Mouse (Mus musculus): ENCODE data around the gene Atad3a. TPM values are rescaled to one million over a fixed set of nuclear protein-coding genes. Genes with fewer than 3 reads are reported as not detected.
A peak's percentile ranks its signal among the peaks of the same experiment; 100 is the strongest.

The Atad3a gene
- total and polyA plus RNA-seq, 2 experiments from 2014 or later: 99.3 to 128 TPM

- ATAC-seq (ENCODE audit: insufficient read depth, low read depth): no peak
- 86% methylated on average over 4 of the region's 4 CpGs for WGBS
These were observed 18.6 kb upstream of the Atad3a start for GRCm38 (mm10) chr4:155779498-155779897.

DNA sequence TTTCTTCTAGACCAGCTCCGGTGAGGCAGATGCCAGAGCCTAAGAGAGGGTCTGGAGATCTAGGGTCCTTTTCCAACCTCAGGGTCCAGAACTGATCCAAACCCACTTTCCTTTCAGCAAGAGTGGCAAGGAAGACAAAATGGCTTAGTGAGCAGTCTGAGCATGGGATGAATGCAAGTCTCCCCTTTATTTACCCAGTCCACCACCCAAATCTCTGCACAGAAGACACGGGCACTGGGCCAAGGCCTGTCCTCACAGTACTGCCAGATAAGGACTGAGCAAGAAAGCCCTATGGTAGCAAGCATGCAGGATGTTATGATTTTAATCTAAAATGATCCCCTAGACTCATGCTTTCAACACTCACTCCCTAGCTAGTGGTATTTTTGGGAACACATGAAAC is 16.9 kb upstream of the Atad3a start:
- H3K4me3 ChIP-seq (ENCODE audit: low read depth, low read length): no peak overlapping the region
- peak overlapping the region; percentile 58 for H3K27ac ChIP-seq (ENCODE audit: low read depth)
- no peak overlapping the region for H3K4me2 ChIP-seq (ENCODE audit: low read depth, low read length)
- no peaks in the 10 kb centered on the region for H3K36me3 ChIP-seq (replicated peaks; ENCODE audit: control insufficient read depth, insufficient read depth, low read length)
- no peaks in the 10 kb centered on the region; the same call in 1 of the 2 replicates for H3K27me3 ChIP-seq (ENCODE audit: control insufficient read depth, insufficient read depth, low read length)
- H3K4me1 ChIP-seq (ENCODE audit: control insufficient read depth, insufficient read depth): peaks cover 29% of the 10 kb centered on the region
- ATAC-seq (ENCODE audit: insufficient read depth, low read depth) (no peak), DNase-seq (ENCODE audit: low spot score) (no peak)
- no peak overlapping the region for H3K9ac ChIP-seq (replicated peaks; ENCODE audit: low read depth, low read length)
- 27% methylated on average over 2 of the region's 2 CpGs for WGBS
- no peak for TF ChIP-seq EP300 (IDR thresholded peaks at IDR 0.05; ENCODE audit: low read depth)
- no peak for TF ChIP-seq CTCF (IDR thresholded peaks at IDR 0.05; ENCODE audit: low read depth)
- H3K9me3 ChIP-seq (replicated peaks; ENCODE audit: control insufficient read depth, low read length): no peaks in the 10 kb centered on the region

More at GRCm38 (mm10) chr4:155779498-155779897, 18.6 kb upstream of the Atad3a start:
- H3K27ac ChIP-seq (ENCODE audit: low read depth): no peak overlapping the region
- no peak overlapping the region for H3K4me3 ChIP-seq (ENCODE audit: low read depth, low read length)
- peaks cover 34% of the 10 kb centered on the region for H3K4me1 ChIP-seq (ENCODE audit: control insufficient read depth, insufficient read depth)
- no peaks in the 10 kb centered on the region for H3K27me3 ChIP-seq (ENCODE audit: control insufficient read depth, insufficient read depth, low read length)
- DNase-seq (ENCODE audit: low spot score): no peak
- H3K36me3 ChIP-seq (replicated peaks; ENCODE audit: control insufficient read depth, insufficient read depth, low read length): no peaks in the 10 kb centered on the region
- no peaks in the 10 kb centered on the region for H3K9me3 ChIP-seq (replicated peaks; ENCODE audit: control insufficient read depth, low read length)
- no peak overlapping the region for H3K4me2 ChIP-seq (ENCODE audit: low read depth, low read length)
- TF ChIP-seq EP300 (IDR thresholded peaks at IDR 0.05; ENCODE audit: low read depth) (no peak), CTCF (IDR thresholded peaks at IDR 0.05; ENCODE audit: low read depth) (no peak)
- H3K9ac ChIP-seq (replicated peaks; ENCODE audit: low read depth, low read length): no peak overlapping the region

- Histone ChIP-seq H3K9ac (replicated peaks; ENCODE audit: low read depth, low read length) (no peak overlapping the region), H3K9me3 (replicated peaks; ENCODE audit: control insufficient read depth, low read length) (no peaks in the 10 kb centered on the region), H3K4me1 (ENCODE audit: control insufficient read depth, insufficient read depth) (peaks cover 29% of the 10 kb centered on the region), H3K4me3 (ENCODE audit: low read depth, low read length) (no peak overlapping the region), H3K27ac (ENCODE audit: low read depth) (peak overlapping the region; percentile 61), H3K4me2 (ENCODE audit: low read depth, low read length) (no peak overlapping the region), H3K27me3 (ENCODE audit: control insufficient read depth, insufficient read depth, low read length) (peaks cover 5% of the 10 kb centered on the region; the same call in 1 of the 2 replicates), H3K36me3 (replicated peaks; ENCODE audit: control insufficient read depth, insufficient read depth, low read length) (no peaks in the 10 kb centered on the region)
- 61% methylated on average over 2 of the region's 2 CpGs for WGBS
- DNase-seq (ENCODE audit: low spot score) (no peak), ATAC-seq (ENCODE audit: insufficient read depth, low read depth) (no peak)
- TF ChIP-seq EP300 (IDR thresholded peaks at IDR 0.05; ENCODE audit: low read depth) (no peak), CTCF (IDR thresholded peaks at IDR 0.05; ENCODE audit: low read depth) (no peak)
These were observed 15.9 kb upstream of the Atad3a start for GRCm38 (mm10) chr4:155776704-155777335.

DNA sequence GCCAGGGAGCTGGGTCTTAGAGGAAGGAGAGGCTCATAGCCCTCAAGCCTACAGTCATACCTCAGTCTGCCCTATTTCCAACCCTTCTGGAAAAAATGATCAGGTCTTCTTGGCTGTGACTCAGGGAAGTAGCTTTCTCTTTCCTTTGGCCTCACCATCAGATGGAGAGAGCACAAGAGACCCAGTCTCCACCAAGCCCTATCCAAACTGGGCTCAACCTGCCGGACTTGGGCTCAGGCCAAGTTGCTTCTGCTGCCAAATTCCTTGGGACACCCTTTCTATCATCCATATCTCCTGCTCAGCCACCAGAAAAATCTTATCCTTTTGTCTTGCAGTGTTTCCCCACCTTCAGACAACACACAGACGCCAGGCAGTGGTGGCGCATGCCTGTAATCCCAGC is 15.0 kb upstream of the Atad3a start:
- no peak overlapping the region for H3K4me2 ChIP-seq (ENCODE audit: low read depth, low read length)
- peaks cover 29% of the 10 kb centered on the region for H3K4me1 ChIP-seq (ENCODE audit: control insufficient read depth, insufficient read depth)
- no peak for ATAC-seq (ENCODE audit: insufficient read depth, low read depth)
- H3K9me3 ChIP-seq (replicated peaks; ENCODE audit: control insufficient read depth, low read length): no peaks in the 10 kb centered on the region
- TF ChIP-seq CTCF (IDR thresholded peaks at IDR 0.05; ENCODE audit: low read depth): no peak
- no peak for TF ChIP-seq EP300 (IDR thresholded peaks at IDR 0.05; ENCODE audit: low read depth)
- WGBS: 42% methylated on average over 3 of the region's 3 CpGs
- no peak overlapping the region for H3K9ac ChIP-seq (replicated peaks; ENCODE audit: low read depth, low read length)
- H3K27me3 ChIP-seq (ENCODE audit: control insufficient read depth, insufficient read depth, low read length): peaks cover 5% of the 10 kb centered on the region; the same call in 1 of the 2 replicates
- no peaks in the 10 kb centered on the region for H3K36me3 ChIP-seq (replicated peaks; ENCODE audit: control insufficient read depth, insufficient read depth, low read length)
- no peak for DNase-seq (ENCODE audit: low spot score)
- H3K27ac ChIP-seq (ENCODE audit: low read depth): peak overlapping the region; percentile 80
- no peak overlapping the region for H3K4me3 ChIP-seq (ENCODE audit: low read depth, low read length)

DNA sequence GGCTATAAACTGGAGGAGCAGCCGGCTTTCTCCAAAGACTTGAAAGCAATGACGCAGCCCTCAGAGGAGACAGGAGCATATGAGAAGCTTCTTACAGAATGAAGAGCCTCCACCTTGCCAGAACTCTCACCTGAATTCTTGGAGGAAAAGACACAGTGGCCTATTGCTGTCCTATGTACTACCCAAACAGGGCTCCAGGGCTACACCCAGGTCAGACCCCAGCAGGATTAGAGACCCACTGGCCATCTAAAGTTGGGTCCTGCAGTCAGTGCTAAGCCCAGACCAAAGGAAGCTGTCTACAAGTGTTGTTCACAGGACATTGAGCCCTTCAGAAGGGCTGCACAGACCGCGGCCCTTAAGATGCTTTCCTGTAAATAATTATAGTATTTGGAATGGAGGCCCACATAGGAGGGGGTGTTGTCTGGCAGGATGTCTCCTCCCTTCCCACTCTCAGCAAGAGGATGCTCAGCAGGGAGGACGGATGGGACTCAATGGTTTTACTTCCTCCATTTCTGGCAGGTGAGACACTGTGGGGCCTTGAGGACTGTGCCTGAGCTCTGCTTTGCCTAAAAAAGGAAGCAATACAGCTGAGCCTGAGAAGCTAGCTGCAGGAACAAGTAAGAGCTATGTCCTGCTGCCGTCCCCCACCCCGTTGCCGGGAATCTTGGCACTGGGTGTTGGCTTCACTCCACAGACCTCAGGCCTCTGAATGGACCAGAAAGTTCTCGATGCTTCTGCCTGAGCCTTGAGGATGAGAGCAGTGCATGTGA is 14.3 kb upstream of the Atad3a start:
- peak; percentile 47 for ATAC-seq (ENCODE audit: insufficient read depth, low read depth)
- Histone ChIP-seq H3K9ac (replicated peaks; ENCODE audit: low read depth, low read length) (peak overlapping the region; percentile 16; the same call in 1 of the 2 replicates), H3K4me3 (ENCODE audit: low read depth, low read length) (peak overlapping the region; percentile 40; the same call in 1 of the 2 replicates), H3K36me3 (replicated peaks; ENCODE audit: control insufficient read depth, insufficient read depth, low read length) (no peaks in the 10 kb centered on the region), H3K9me3 (replicated peaks; ENCODE audit: control insufficient read depth, low read length) (no peaks in the 10 kb centered on the region), H3K4me1 (ENCODE audit: control insufficient read depth, insufficient read depth) (peaks cover 32% of the 10 kb centered on the region), H3K27me3 (ENCODE audit: control insufficient read depth, insufficient read depth, low read length) (peaks cover 5% of the 10 kb centered on the region; the same call in 1 of the 2 replicates), H3K27ac (ENCODE audit: low read depth) (peak overlapping the region; percentile 80), H3K4me2 (ENCODE audit: low read depth, low read length) (peak overlapping the region; percentile 66)
- WGBS: 16% methylated on average over 9 of the region's 9 CpGs
- no peak for TF ChIP-seq CTCF (IDR thresholded peaks at IDR 0.05; ENCODE audit: low read depth)
- TF ChIP-seq EP300 (IDR thresholded peaks at IDR 0.05; ENCODE audit: low read depth): peak; percentile 56; the same call in 1 of the 2 replicates
- DNase-seq (ENCODE audit: low spot score): peak; percentile 52

All from heart, postnatal 0 days (tissue).